Mouse (Mus musculus): Measurements from ENCODE around the gene Tmem25.

The Tmem25 gene

GRCm38 (mm10) chr9:44799102-44799957 lies at the start of gene Tmem25:
Tmem25 (minus strand) TSS chr9:44799307.
- in situ Hi-C loops (cut with MboI; ENCODE audit: low pct_unique_long_range_greater_than_20kb in 1 of 2, low sequenced_read_pairs in 2 of 2, unreplicated experiment in 1 of 2): no loop called here

GRCm38 (mm10) chr9:44847446-44847845 lies 48.3 kb upstream of the Tmem25 start:
- in situ Hi-C loops (cut with MboI; ENCODE audit: low pct_unique_long_range_greater_than_20kb in 1 of 2, low sequenced_read_pairs in 2 of 2, unreplicated experiment in 1 of 2): no loop called here

GRCm38 (mm10) chr9:44841241-44841640 lies 42.1 kb upstream of the Tmem25 start:
- in situ Hi-C loops (cut with MboI; ENCODE audit: low pct_unique_long_range_greater_than_20kb in 1 of 2, low sequenced_read_pairs in 2 of 2, unreplicated experiment in 1 of 2): no loop called here

GRCm38 (mm10) chr9:44836439-44836838 lies 37.3 kb upstream of the Tmem25 start:
- in situ Hi-C loops (cut with MboI; ENCODE audit: low pct_unique_long_range_greater_than_20kb in 1 of 2, low sequenced_read_pairs in 2 of 2, unreplicated experiment in 1 of 2): no loop called here

DNA sequence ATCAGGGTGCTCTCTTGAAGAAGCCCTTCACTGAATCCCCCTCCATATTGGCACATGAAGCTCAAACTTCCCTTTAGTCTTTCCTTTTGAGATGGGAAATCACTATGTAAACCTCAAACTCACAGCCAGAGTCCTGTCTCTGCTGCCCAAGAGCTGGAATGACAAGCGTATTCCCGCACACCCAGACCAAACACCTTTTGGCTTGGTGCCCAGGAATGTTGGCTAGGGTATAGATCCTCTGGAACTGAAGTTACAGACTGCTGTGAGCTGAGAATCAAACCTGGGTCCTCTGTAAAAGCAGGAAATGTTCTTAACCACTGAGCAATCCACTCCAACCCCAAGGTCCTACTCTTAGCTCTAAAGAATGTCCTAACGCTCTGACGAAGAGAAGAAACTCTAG lies 33.2 kb upstream of the Tmem25 start:
- in situ Hi-C loops (cut with MboI; ENCODE audit: low pct_unique_long_range_greater_than_20kb in 1 of 2, low sequenced_read_pairs in 2 of 2, unreplicated experiment in 1 of 2): no loop called here

DNA sequence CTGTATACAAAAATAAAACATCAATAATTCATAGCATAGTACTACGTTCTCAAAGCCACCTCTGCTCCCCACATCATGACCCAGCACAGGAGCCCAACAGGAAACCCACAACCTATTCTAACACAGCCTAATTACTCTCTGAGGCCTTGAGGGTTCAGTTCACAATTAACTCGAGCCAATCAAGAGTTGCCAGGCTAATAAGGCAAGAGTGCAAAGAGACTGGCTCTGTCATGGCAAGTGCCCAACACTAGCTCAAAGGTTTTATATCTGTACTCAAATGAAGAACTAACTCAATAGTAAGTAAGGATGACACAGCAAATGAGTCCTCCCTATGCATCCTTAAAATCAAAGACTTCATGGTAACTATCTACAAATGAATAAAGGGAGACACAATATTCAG lies 31.4 kb upstream of the Tmem25 start:
- in situ Hi-C loops (cut with MboI; ENCODE audit: low pct_unique_long_range_greater_than_20kb in 1 of 2, low sequenced_read_pairs in 2 of 2, unreplicated experiment in 1 of 2): no loop called here

GRCm38 (mm10) chr9:44828944-44829343 lies 29.8 kb upstream of the Tmem25 start:
- in situ Hi-C loops (cut with MboI; ENCODE audit: low pct_unique_long_range_greater_than_20kb in 1 of 2, low sequenced_read_pairs in 2 of 2, unreplicated experiment in 1 of 2): no loop called here

- in situ Hi-C loops (cut with MboI; ENCODE audit: low pct_unique_long_range_greater_than_20kb in 1 of 2, low sequenced_read_pairs in 2 of 2, unreplicated experiment in 1 of 2): no loop called here
Measured at GRCm38 (mm10) chr9:44826660-44827059, 27.6 kb upstream of the Tmem25 start.

GRCm38 (mm10) chr9:44819920-44820827 lies 21.1 kb upstream of the Tmem25 start:
- in situ Hi-C loops (cut with MboI; ENCODE audit: low pct_unique_long_range_greater_than_20kb in 1 of 2, low sequenced_read_pairs in 2 of 2, unreplicated experiment in 1 of 2): no loop called here

DNA sequence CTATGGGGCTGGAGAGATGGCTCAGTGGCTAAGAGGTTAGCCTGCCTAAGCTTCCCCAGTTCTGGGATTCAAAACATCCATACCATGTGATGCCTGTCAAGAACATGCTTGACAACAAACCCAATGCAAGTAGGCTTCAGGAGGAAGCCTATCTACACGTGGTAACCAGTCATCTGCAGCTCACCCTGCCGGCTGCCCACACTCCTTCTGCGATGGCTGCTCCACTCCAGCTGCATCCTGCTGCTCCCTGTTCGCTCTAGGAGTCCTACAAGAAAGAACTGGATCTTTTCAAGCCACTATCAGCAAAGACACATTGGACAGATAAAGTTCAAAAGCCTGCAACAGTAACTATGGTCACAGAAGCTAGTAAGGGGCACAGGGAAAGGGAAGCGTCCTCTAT lies 18.4 kb upstream of the Tmem25 start:
- in situ Hi-C loops (cut with MboI; ENCODE audit: low pct_unique_long_range_greater_than_20kb in 1 of 2, low sequenced_read_pairs in 2 of 2, unreplicated experiment in 1 of 2): no loop called here

GRCm38 (mm10) chr9:44814179-44814578 lies 15.1 kb upstream of the Tmem25 start:
- in situ Hi-C loops (cut with MboI; ENCODE audit: low pct_unique_long_range_greater_than_20kb in 1 of 2, low sequenced_read_pairs in 2 of 2, unreplicated experiment in 1 of 2): no loop called here

DNA sequence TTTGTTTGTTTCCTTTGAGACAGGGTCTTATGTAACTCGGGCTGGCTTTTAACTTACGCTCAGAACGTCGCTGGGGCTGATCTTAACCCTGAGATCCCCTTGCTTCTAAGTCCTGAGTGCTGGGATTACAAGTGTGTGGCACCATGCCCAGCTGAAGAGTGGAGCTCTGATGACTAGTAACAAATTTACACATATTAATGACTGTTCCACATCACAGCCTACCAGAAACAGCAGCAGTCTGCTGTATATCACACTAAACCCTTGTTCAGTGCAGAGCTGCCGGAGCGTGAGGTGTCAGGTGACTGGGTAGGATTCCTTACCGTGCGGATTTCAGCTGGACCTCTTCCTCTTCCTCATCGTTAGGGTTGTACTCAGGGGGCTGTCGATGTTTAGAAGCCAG lies 11.2 kb upstream of the Tmem25 start:
- in situ Hi-C loops (cut with MboI; ENCODE audit: low pct_unique_long_range_greater_than_20kb in 1 of 2, low sequenced_read_pairs in 2 of 2, unreplicated experiment in 1 of 2): no loop called here

- in situ Hi-C loops (cut with MboI; ENCODE audit: low pct_unique_long_range_greater_than_20kb in 1 of 2, low sequenced_read_pairs in 2 of 2, unreplicated experiment in 1 of 2): no loop called here
Measured at GRCm38 (mm10) chr9:44807778-44808177, 8.7 kb upstream of the Tmem25 start.

DNA sequence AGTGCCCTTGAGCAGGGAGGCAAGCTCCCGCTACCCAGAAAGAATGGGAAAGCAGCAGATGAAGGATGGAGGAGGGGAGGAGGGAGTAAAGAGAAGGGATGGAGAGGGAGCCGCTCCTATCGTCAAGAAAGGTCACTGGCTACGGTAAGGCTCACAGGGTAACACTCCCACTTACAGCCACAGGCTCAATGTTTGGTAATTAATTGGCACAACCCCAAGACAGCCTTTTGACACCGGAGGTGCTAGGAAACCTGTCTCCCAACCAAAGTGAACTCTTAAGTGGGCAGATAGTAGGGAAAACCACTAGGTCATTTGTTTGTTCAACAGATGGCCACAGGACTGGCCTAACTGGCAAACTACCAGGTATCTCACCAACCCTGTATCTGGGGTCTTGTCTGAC lies 8.0 kb upstream of the Tmem25 start:
- in situ Hi-C loops (cut with MboI; ENCODE audit: low pct_unique_long_range_greater_than_20kb in 1 of 2, low sequenced_read_pairs in 2 of 2, unreplicated experiment in 1 of 2): no loop called here

GRCm38 (mm10) chr9:44805536-44805935 lies 6.4 kb upstream of the Tmem25 start:
- in situ Hi-C loops (cut with MboI; ENCODE audit: low pct_unique_long_range_greater_than_20kb in 1 of 2, low sequenced_read_pairs in 2 of 2, unreplicated experiment in 1 of 2): no loop called here

- in situ Hi-C loops (cut with MboI; ENCODE audit: low pct_unique_long_range_greater_than_20kb in 1 of 2, low sequenced_read_pairs in 2 of 2, unreplicated experiment in 1 of 2): no loop called here
Measured at GRCm38 (mm10) chr9:44804678-44805077, 5.6 kb upstream of the Tmem25 start.

- in situ Hi-C loops (cut with MboI; ENCODE audit: low pct_unique_long_range_greater_than_20kb in 1 of 2, low sequenced_read_pairs in 2 of 2, unreplicated experiment in 1 of 2): no loop called here
Measured at GRCm38 (mm10) chr9:44802808-44803450, 3.8 kb upstream of the Tmem25 start, which contains the start of gene Ttc36. Ttc36 (minus strand) TSS chr9:44803072.

DNA sequence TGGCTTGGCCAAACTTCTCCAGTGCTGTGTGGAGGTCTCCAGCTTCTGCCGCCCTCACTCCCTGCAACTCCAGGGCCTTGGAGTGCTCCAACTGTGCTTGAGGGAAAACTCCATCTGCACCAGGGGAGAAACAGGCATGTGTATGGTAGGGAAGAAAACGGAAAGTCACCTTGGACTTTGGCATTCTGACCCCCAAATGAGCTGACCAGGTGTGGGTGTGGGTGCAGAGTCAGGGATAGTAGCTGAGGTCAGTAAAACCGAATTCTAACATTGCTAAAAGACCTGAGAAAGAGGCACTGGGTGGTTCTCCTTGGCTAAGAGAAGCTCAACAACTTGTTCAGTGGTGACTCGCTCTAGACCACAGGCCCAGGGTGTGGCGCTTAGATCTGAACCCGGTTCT lies 2.6 kb upstream of the Tmem25 start:
- in situ Hi-C loops (cut with MboI; ENCODE audit: low pct_unique_long_range_greater_than_20kb in 1 of 2, low sequenced_read_pairs in 2 of 2, unreplicated experiment in 1 of 2): no loop called here

- in situ Hi-C loops (cut with MboI; ENCODE audit: low pct_unique_long_range_greater_than_20kb in 1 of 2, low sequenced_read_pairs in 2 of 2, unreplicated experiment in 1 of 2): no loop called here
Measured at GRCm38 (mm10) chr9:44799958-44800324, 834 bp upstream of the Tmem25 start.
